Mouse (Mus musculus): ENCODE data around the gene Duox1.

DNA sequence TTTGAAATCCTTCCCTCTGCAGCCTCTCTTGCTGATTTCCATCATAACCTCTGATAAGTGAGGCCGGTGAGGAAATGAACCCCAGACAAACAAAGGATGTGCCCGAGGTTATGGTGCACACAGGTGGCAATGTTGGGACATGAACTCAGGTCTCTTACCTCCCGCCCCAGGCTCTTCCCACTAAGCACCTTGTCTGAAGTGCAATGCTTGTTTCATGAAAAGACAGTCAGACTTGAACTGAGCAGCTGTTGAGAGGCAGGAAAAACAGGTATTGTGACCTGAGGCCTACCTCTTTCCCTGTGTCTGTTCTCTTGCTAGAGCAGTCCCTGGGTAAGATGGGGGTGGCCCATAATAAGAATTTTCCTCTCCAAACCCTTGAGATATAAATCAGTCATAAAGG, 16.8 kb downstream of the Duox1 start:
- TF ChIP-seq CTCF (IDR thresholded peaks at IDR 0.05; ENCODE audit: borderline replicate concordance, extremely low read depth, insufficient read depth, insufficient read length): no peak
- no peak for TF ChIP-seq POLR2A (IDR thresholded peaks at IDR 0.05; ENCODE audit: borderline replicate concordance, extremely low read depth, insufficient read depth, insufficient read length, poor library complexity, severe bottlenecking)
